Mouse (Mus musculus): ENCODE results near the gene Csnk1g1.

The Csnk1g1 gene

GRCm38 (mm10) chr9:66068971-66069391 lies 160.3 kb downstream of the Csnk1g1 start:
- DNase-seq (ENCODE audit: low read depth), result peak; percentile 15

- peak; percentile 95 for DNase-seq (ENCODE audit: low read depth)
Measured at GRCm38 (mm10) chr9:66069583-66069982, 160.9 kb downstream of the Csnk1g1 start, which contains the start of gene Snx22. Gene Snx22, minus strand, starts transcription at chr9:66069719.

- no peak for DNase-seq (ENCODE audit: low read depth)
Measured at GRCm38 (mm10) chr9:66070151-66070550, 161.4 kb downstream of the Csnk1g1 start.

- no peak for DNase-seq (ENCODE audit: low read depth)
Measured at GRCm38 (mm10) chr9:66072754-66073153, 164.0 kb downstream of the Csnk1g1 start.

- DNase-seq (ENCODE audit: low read depth), result no peak
Measured at GRCm38 (mm10) chr9:66078072-66078471, 169.3 kb downstream of the Csnk1g1 start.

GRCm38 (mm10) chr9:66078493-66078892 lies 169.8 kb downstream of the Csnk1g1 start:
- no peak for DNase-seq (ENCODE audit: low read depth)

- DNase-seq (ENCODE audit: low read depth), result no peak
Measured at GRCm38 (mm10) chr9:66080804-66081459, 172.2 kb downstream of the Csnk1g1 start.

GRCm38 (mm10) chr9:66081999-66082398 lies 173.3 kb downstream of the Csnk1g1 start:
- no peak for DNase-seq (ENCODE audit: low read depth)

GRCm38 (mm10) chr9:66084171-66084570 lies 175.4 kb downstream of the Csnk1g1 start:
- no peak for DNase-seq (ENCODE audit: low read depth)

GRCm38 (mm10) chr9:66087062-66087461 lies 178.3 kb downstream of the Csnk1g1 start:
- DNase-seq (ENCODE audit: low read depth), result no peak

GRCm38 (mm10) chr9:66088411-66088810 lies 179.7 kb downstream of the Csnk1g1 start:
- peak; percentile 46 for DNase-seq (ENCODE audit: low read depth)

GRCm38 (mm10) chr9:66090593-66091244 lies 182.0 kb downstream of the Csnk1g1 start:
- no peak for DNase-seq (ENCODE audit: low read depth)

GRCm38 (mm10) chr9:66091327-66092231 lies 182.9 kb downstream of the Csnk1g1 start:
- DNase-seq (ENCODE audit: low read depth), result no peak

GRCm38 (mm10) chr9:66092664-66093063 lies 183.9 kb downstream of the Csnk1g1 start:
- DNase-seq (ENCODE audit: low read depth), result no peak
